Mouse (Mus musculus) kidney, adult 8-10 months (tissue): ENCODE measurements around the gene Hnrnph2.

Experiments used
- DNase-seq, 2 experiments: peaks; one replicate each; pipeline ENCODE4 v3.0.0; 2022

The Hnrnph2 gene

GRCm38 (mm10) chrX:134619695-134620094 lies 18.7 kb downstream of the Hnrnph2 start:
- no peak for DNase-seq

GRCm38 (mm10) chrX:134620254-134620865 lies 19.4 kb downstream of the Hnrnph2 start:
- DNase-seq, result no peak

- no peak for DNase-seq
These were observed 20.7 kb downstream of the Hnrnph2 start for GRCm38 (mm10) chrX:134621685-134622084.

- no peak for DNase-seq
These were observed 22.4 kb downstream of the Hnrnph2 start for GRCm38 (mm10) chrX:134623350-134623749.

- no peak for DNase-seq
These were observed 27.2 kb downstream of the Hnrnph2 start for GRCm38 (mm10) chrX:134628200-134628599.

GRCm38 (mm10) chrX:134632710-134633109 lies 31.7 kb downstream of the Hnrnph2 start:
- DNase-seq, result no peak

GRCm38 (mm10) chrX:134635111-134635510 lies 34.1 kb downstream of the Hnrnph2 start:
- DNase-seq, result no peak

- DNase-seq, result no peak
These were observed 34.9 kb downstream of the Hnrnph2 start for GRCm38 (mm10) chrX:134635860-134636259.

GRCm38 (mm10) chrX:134641000-134641760 lies 40.2 kb downstream of the Hnrnph2 start:
- DNase-seq, result no peak

GRCm38 (mm10) chrX:134646338-134646737 lies 45.4 kb downstream of the Hnrnph2 start:
- no peak for DNase-seq

- no peak for DNase-seq
These were observed 46.4 kb downstream of the Hnrnph2 start for GRCm38 (mm10) chrX:134647421-134647820.

- peak; percentile 42 to 81 for DNase-seq
These were observed 47.2 kb downstream of the Hnrnph2 start for GRCm38 (mm10) chrX:134648031-134648692.

GRCm38 (mm10) chrX:134652061-134652460 lies 51.1 kb downstream of the Hnrnph2 start:
- no peak for DNase-seq
